In genomic region chr2:151967792-151968191, GRCm38 (mm10) we compare ENCODE assay signal across 10 mouse cellular contexts. TPM values are rescaled to one million over a fixed set of nuclear protein-coding genes. Genes with fewer than 3 reads are reported as not detected.
DNase-seq lines count a peak whose midpoint lies in the region; ATAC-seq lines count a peak whose summit lies in the region.
"Had no signal": no experiment of that assay in that cellular context is flagged by ENCODE, and none has a peak within 500 bp of the region (broad histone marks: within the 10 kb centered on the region; RNA-seq: fewer than 3 reads in every experiment).

No protein-coding gene starts in this region.

- no peak overlapping the region for H3K4me3 ChIP-seq in embryonic facial prominence, embryonic 13.5 days
- H3K4me3 ChIP-seq in hindbrain, embryonic 11.5 days (ENCODE audit: low read depth, low read length), result peak overlapping the region; percentile 46; the same call in 1 of the 2 replicates
- peak overlapping the region; percentile 14; the same call in 1 of the 2 replicates for H3K4me3 ChIP-seq in midbrain, embryonic 11.5 days (ENCODE audit: low read depth, low read length)

- no peak for ATAC-seq in embryonic facial prominence, embryonic 13.5 days (ENCODE audit: insufficient number of reproducible peaks, insufficient read depth, low FRiP score, low TSS enrichment, low read depth)
- ATAC-seq in hindbrain, embryonic 11.5 days (ENCODE audit: low FRiP score), result no peak
- ATAC-seq in midbrain, embryonic 11.5 days (ENCODE audit: low FRiP score), result no peak

- peaks cover 57% of the 10 kb centered on the region for H3K4me1 ChIP-seq in embryonic facial prominence, embryonic 13.5 days
- peaks cover 27% of the 10 kb centered on the region for H3K4me1 ChIP-seq in hindbrain, embryonic 11.5 days (replicated peaks; ENCODE audit: control insufficient read depth, insufficient read depth, low read length)
- H3K4me1 ChIP-seq in midbrain, embryonic 11.5 days (ENCODE audit: control insufficient read depth, insufficient read depth, low read length), result peaks cover 79% of the 10 kb centered on the region

- H3K4me2 ChIP-seq in embryonic facial prominence, embryonic 13.5 days, result no peak overlapping the region
- H3K4me2 ChIP-seq in hindbrain, embryonic 11.5 days (replicated peaks; ENCODE audit: low read depth, low read length), result peak overlapping the region; percentile 84
- peak overlapping the region; percentile 72 for H3K4me2 ChIP-seq in midbrain, embryonic 11.5 days

- peaks cover 23% of the 10 kb centered on the region for H3K36me3 ChIP-seq in embryonic facial prominence, embryonic 13.5 days
- no peaks in the 10 kb centered on the region for H3K36me3 ChIP-seq in hindbrain, embryonic 11.5 days (ENCODE audit: control insufficient read depth, insufficient read depth, low read length)
- peaks cover 6% of the 10 kb centered on the region for H3K36me3 ChIP-seq in midbrain, embryonic 11.5 days (ENCODE audit: control insufficient read depth, insufficient read depth, low read length)

- WGBS in embryonic facial prominence, embryonic 13.5 days, result 69% methylated on average over 2 of the region's 2 CpGs
- WGBS in hindbrain, embryonic 11.5 days, result 81% methylated on average over 2 of the region's 2 CpGs
- 81% methylated on average over 2 of the region's 2 CpGs for WGBS in midbrain, embryonic 11.5 days

- DNase-seq in CD4-positive, CD25-positive, alpha-beta regulatory T cell, adult 2 months (ENCODE audit: low read depth, low spot score), result peak; percentile 52
- no peak for DNase-seq in hindbrain, embryonic 11.5 days (ENCODE audit: low spot score)
- no peak for DNase-seq in midbrain, embryonic 11.5 days (ENCODE audit: low spot score, missing footprints)
- DNase-seq in gastrocnemius, postnatal 25 days, result no peak
- no peak for DNase-seq in embryo, embryonic 10.5 days (ENCODE audit: low spot score)
- no peak for DNase-seq in spleen, adult 18-20 months
- DNase-seq in urinary bladder, adult 18-20 months (ENCODE audit: low spot score in 2 of 2), result no peak
- DNase-seq: cerebellum, adult 18-20 months had no signal

- 0 out of 2 replicates have a peak overlapping the region, but pooled peaks have one; percentile 5 for H3K27ac ChIP-seq in embryonic facial prominence, embryonic 13.5 days
- H3K27ac ChIP-seq in hindbrain, embryonic 11.5 days (ENCODE audit: low read depth, low read length), result peak overlapping the region; percentile 83
- peak overlapping the region; percentile 89 for H3K27ac ChIP-seq in midbrain, embryonic 11.5 days (ENCODE audit: low read depth, low read length)

- H3K9ac ChIP-seq in embryonic facial prominence, embryonic 13.5 days, result no peak overlapping the region
- H3K9ac ChIP-seq in hindbrain, embryonic 11.5 days (ENCODE audit: low read depth, low read length), result peak overlapping the region; percentile 12; the same call in 1 of the 2 replicates
- peak overlapping the region; percentile 58 for H3K9ac ChIP-seq in midbrain, embryonic 11.5 days (ENCODE audit: low read length)

- H3K27me3 ChIP-seq in embryonic facial prominence, embryonic 13.5 days, result peaks cover 14% of the 10 kb centered on the region
- no peaks in the 10 kb centered on the region; the same call in 1 of the 2 replicates for H3K27me3 ChIP-seq in hindbrain, embryonic 11.5 days (ENCODE audit: control insufficient read depth, insufficient read depth, low read length)
- H3K27me3 ChIP-seq in midbrain, embryonic 11.5 days (ENCODE audit: control insufficient read depth, insufficient read depth, low read length), result no peaks in the 10 kb centered on the region

- no peaks in the 10 kb centered on the region for H3K9me3 ChIP-seq in embryonic facial prominence, embryonic 13.5 days
- no peaks in the 10 kb centered on the region for H3K9me3 ChIP-seq in hindbrain, embryonic 11.5 days (ENCODE audit: control insufficient read depth, low read length)
- H3K9me3 ChIP-seq in midbrain, embryonic 11.5 days (ENCODE audit: control insufficient read depth, low read length), result no peaks in the 10 kb centered on the region

RNA-seq across cellular contexts. Expression of gene Fam110a, which starts 12.2 kb away (rescaled TPM):
- 20.9 and 23.7 TPM in 2 replicates for polyA plus RNA-seq in embryonic facial prominence, embryonic 13.5 days (2015; fragmentation: Nextera tagmentation; extraction: Ambion mirVana)
- polyA plus RNA-seq in hindbrain, embryonic 11.5 days (2014; fragmentation: Nextera tagmentation; extraction: Ambion mirVana), result 87.1 and 87.5 TPM in 2 replicates
- 85.9 and 96.4 TPM in 2 replicates for polyA plus RNA-seq in midbrain, embryonic 11.5 days (2014; fragmentation: Nextera tagmentation; extraction: Ambion mirVana)
- total RNA-seq in gastrocnemius, postnatal 25 days (2021), result 1 to 10 TPM; 2.2 to 2.9 TPM

RNA-seq across cellular contexts. Expression of gene Slc52a3, which starts 28.5 kb away (rescaled TPM):
- 1.4 and 2.2 TPM in 2 replicates for polyA plus RNA-seq in embryonic facial prominence, embryonic 13.5 days (2015; fragmentation: Nextera tagmentation; extraction: Ambion mirVana)
- 0.56 and 0.73 TPM in 2 replicates for polyA plus RNA-seq in hindbrain, embryonic 11.5 days (2014; fragmentation: Nextera tagmentation; extraction: Ambion mirVana)
- polyA plus RNA-seq in midbrain, embryonic 11.5 days (2014; fragmentation: Nextera tagmentation; extraction: Ambion mirVana), result 0.64 and 0.88 TPM in 2 replicates
- under 1 TPM; 0.94 to 1.00 TPM for total RNA-seq in gastrocnemius, postnatal 25 days (2021)

RNA-seq across cellular contexts. Expression of gene Angpt4, which starts 56.8 kb away (rescaled TPM):
- polyA plus RNA-seq in embryonic facial prominence, embryonic 13.5 days (2015; fragmentation: Nextera tagmentation; extraction: Ambion mirVana), result 0.28 TPM in 1 of 2 replicates, not detected in the other
- 0.14 and 0.23 TPM in 2 replicates for polyA plus RNA-seq in hindbrain, embryonic 11.5 days (2014; fragmentation: Nextera tagmentation; extraction: Ambion mirVana)
- polyA plus RNA-seq in midbrain, embryonic 11.5 days (2014; fragmentation: Nextera tagmentation; extraction: Ambion mirVana), result 0.12 and 0.37 TPM in 2 replicates
- under 1 TPM; 0.11 to 0.15 TPM for total RNA-seq in gastrocnemius, postnatal 25 days (2021)
- total RNA-seq: megakaryocyte progenitor cell, adult 5-6 weeks had no signal

Comparison
In these comparisons a context has a peak if more than half of its experiments do, and no peak if none do; other contexts are left out.
1. H3K27ac ChIP-seq: peak in every context shown above with its lines; median percentile 89 in midbrain, embryonic 11.5 days; 83 in hindbrain, embryonic 11.5 days; 5 in embryonic facial prominence, embryonic 13.5 days.